Mouse (Mus musculus) right cerebral cortex, postnatal 10 days (tissue): ENCODE data around the gene H2-Ab1.

Experiments used
- DNase-seq, 2 experiments: peaks; one replicate each; pipeline ENCODE4 v3.0.0; 2021; ENCODE audit warnings: low spot score in 2 of 2

Gene H2-Ab1

GRCm38 (mm10) chr17:34238706-34239105 lies 18.8 kb upstream of the H2-Ab1 start, which contains the start of gene H2-Ob:
Gene H2-Ob, plus strand, starts transcription at chr17:34238903.
- DNase-seq: peak; percentile 62 to 66

DNA sequence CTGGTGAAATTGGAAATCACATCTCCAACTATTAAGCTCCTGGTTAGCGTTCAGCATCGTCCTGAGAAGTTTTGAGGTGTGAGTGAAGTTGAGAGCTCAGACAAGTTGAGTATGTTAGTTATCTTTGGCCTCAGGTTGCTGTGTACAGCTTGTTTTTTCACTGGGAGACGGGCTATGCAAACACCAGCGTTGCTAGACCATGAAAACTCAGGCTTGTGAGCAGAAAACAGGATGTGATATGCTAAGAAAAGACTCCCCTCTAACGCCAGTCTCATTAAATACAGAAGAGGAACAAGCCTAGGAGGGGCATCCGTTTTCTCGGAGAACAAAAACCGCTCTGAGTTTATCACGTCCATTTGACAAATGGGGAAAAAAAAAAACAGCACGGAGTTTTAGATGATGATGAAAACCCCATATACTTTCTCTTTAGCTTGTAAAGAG lies 17.9 kb upstream of the H2-Ab1 start:
- no peak for DNase-seq

DNA sequence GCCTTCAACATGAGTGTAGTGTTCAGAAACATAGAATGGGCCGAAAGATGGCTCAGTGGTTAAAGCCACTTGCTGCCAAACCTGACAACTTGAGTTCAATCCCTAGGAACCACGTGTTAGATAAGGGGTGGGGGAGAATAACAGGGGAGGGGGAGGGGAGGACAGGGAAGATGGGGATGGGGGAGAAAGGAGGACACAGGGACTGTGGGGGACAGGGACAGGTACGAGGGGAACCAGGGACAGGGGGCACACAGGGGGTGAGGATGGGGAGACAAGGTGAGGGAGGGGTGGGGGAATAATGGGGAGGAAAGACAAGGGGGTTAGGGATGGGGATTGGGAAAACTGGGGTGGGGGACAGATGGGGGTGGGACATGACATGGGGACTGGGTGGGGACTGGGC lies 17.1 kb upstream of the H2-Ab1 start:
- no peak for DNase-seq

DNA sequence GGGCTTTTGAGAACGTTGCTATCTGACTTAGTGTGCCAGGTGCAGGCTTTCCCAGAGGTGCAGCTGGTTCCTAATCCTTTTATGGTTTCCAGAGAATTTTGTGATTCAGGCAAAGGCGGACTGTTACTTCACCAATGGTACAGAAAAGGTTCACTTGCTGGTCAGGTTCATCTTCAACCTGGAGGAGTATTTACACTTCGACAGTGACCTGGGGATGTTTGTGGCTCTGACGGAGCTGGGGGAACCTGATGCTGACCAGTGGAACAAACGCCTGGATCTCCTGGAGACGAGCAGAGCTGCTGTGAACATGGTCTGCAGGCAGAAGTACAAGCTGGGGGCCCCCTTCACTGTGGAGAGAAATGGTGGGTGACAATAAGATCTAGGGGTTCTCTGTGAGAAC lies 16.6 kb upstream of the H2-Ab1 start:
- DNase-seq: peak in 1 of 2 experiments; percentile 10

- no peak for DNase-seq
Observed at GRCm38 (mm10) chr17:34244656-34245055, 12.8 kb upstream of the H2-Ab1 start.

GRCm38 (mm10) chr17:34247047-34247446 lies 10.4 kb upstream of the H2-Ab1 start:
- DNase-seq: no peak

DNA sequence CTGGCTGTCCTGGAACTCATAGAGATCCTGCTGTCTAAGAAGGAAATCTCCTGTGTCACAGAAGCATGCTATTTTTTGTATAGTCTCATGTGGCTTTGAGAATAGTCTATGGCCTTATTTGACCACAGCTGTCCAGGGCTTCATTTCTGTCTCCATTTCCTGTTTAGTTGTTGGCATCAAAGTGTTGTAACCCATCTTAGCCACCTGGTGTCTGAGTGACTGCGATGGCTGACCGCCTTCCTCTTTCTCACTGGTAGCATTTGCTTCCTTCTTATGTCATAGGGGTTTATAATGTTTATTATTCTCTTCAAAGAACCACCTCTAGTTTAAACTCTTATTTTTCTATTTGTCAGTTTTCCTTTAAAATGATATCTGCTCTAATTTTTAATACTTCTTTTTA lies 8.7 kb upstream of the H2-Ab1 start:
- no peak for DNase-seq

GRCm38 (mm10) chr17:34249361-34249760 lies 8.1 kb upstream of the H2-Ab1 start:
- DNase-seq: no peak

DNA sequence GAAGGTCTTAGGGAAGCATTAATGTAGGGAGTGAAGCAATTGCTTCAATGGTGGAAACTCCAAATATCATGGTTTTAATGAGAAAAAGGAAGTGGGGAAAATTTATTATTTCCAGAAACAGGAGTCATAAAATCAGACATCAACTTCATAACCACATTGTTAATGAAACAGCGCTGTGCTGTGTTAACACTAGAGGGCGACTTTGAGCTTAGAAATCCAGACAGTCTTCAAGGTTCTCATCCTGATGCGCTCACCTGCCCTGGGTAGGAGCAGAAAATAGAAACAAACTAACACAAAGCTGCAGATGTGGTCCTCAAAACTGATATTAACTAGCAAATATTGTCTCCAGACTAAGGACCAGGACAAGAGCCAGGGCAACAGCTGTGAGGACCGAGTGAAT lies 7.6 kb upstream of the H2-Ab1 start:
- DNase-seq: peak in 1 of 2 experiments; percentile 57

GRCm38 (mm10) chr17:34251666-34252065 lies 5.8 kb upstream of the H2-Ab1 start:
- DNase-seq: no peak

DNA sequence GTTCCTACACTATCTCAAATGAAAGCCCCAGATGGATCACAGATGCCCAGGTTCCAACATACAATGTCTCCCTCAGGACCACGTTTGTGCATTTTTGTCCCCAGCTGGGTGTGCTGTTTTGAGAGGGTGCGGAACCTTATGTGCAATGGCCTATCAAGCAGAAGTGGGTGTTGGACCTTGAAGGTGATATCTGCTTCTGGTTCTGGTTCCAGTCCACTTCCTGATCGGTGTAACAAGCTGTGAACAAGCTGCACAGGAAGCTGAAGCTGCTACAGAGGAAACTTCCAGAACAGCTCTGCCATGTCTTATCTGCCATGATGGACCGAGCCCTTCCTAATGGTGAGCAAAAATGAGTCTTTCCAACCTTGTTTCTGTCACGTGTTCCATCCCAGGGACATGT lies 988 bp upstream of the H2-Ab1 start:
- DNase-seq: no peak

GRCm38 (mm10) chr17:34260551-34260950 lies 3.1 kb downstream of the H2-Ab1 start:
- DNase-seq: no peak

GRCm38 (mm10) chr17:34261502-34261901 lies 4.0 kb downstream of the H2-Ab1 start:
- DNase-seq: peak; percentile 76 to 79

DNA sequence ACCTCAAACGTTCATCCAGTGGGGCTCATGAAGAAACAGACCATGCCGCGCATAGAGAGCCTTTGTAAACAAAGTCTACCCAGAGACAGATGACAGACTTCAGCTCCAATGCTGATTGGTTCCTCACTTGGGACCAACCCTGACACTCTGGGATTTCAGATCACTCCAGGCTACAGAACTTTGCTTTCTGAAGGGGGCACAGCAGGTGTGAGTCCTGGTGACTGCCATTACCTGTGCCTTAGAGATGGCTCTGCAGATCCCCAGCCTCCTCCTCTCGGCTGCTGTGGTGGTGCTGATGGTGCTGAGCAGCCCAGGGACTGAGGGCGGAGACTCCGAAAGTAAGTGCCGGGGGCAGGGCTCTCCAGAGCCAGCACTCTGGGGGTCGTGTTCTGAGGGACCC lies 5.6 kb downstream of the H2-Ab1 start:
- DNase-seq: peak; percentile 78

DNA sequence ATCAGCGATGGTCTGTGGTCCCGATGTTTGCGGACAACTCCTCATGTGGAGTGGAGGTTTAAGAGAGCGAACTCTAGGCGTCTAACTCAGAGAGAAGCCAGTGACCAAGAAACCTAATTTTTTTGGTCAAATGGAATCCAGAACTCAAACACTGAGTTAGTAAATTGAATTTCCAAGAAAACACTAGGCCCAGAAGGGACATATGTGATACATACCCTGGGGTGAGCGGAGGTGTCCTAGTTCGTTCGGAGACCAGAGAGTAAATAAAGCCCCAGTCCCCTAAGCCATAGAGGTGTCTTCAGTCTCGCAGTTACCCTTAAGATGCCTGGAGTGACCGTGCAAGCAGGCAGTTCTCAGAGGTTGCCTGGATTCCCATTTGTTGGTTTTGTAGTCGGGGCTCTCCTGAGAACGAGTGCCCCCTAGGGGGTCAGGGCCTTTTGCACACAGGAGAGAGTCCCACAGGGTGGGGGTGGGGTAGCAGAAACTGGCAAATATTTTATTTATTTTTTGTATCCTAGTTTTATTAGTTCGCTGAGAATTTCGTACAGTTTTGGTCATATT lies 6.4 kb downstream of the H2-Ab1 start:
- no peak for DNase-seq

DNA sequence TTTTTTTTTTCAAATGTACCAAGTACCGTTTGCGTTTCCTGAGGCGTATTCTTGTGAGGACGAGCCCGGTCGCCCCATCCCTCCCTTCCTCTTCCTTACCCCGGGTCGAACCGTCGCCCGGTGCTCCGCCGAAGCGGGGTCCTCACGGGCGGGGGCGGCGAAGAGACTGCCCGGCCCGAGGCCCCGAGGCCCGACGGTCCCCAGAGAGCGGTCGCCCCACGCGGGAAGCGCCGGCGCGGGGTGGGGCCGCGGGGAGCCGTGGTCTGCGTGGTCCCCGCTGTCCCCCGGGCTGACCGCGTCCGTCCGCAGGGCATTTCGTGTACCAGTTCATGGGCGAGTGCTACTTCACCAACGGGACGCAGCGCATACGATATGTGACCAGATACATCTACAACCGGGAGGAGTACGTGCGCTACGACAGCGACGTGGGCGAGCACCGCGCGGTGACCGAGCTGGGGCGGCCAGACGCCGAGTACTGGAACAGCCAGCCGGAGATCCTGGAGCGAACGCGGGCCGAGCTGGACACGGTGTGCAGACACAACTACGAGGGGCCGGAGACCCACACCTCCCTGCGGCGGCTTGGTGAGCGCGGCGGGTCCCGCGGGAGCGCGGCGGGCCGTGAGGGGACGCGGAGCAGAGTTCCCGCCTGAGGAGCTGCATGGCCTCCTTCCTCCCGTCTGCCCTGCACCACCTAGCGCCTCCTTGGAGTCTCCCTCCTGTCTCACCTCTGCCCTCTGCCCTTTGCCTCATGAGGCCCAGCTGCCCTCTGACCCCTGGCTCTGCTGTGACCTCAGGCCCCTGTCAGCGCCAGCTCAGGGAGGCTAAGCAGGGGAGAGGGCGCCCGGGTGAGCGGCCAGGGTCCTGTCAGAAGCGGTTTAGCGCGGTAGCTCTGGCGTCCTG lies 7.2 kb downstream of the H2-Ab1 start:
- DNase-seq: no peak

GRCm38 (mm10) chr17:34268262-34268661 lies 10.8 kb downstream of the H2-Ab1 start:
- DNase-seq: no peak

DNA sequence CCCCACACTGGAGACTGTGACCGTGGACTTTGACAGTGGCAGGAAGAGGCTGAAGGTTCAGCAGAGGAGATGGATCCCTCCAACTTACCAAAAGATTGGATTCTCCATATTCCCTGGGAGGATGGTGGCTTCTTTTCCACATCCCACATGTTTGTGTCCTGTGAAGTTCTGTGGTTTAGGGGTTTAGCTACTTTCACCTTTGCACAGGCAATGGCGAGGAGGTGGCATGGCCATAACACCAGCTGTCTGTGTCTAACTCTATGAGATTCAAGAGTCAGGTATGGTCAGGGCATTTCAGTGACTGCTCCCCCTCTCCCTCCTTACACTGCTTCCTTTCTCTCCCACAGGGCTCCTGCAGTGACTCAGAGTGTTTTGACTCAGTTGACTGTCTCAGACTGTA lies 11.3 kb downstream of the H2-Ab1 start:
- DNase-seq: no peak

- DNase-seq: no peak
Observed at GRCm38 (mm10) chr17:34269817-34270216, 12.3 kb downstream of the H2-Ab1 start.

- no peak for DNase-seq
Observed at GRCm38 (mm10) chr17:34270230-34270629, 12.7 kb downstream of the H2-Ab1 start.

- DNase-seq: no peak
Observed at GRCm38 (mm10) chr17:34270940-34271339, 13.5 kb downstream of the H2-Ab1 start.

- DNase-seq: no peak
Observed at GRCm38 (mm10) chr17:34272102-34272501, 14.6 kb downstream of the H2-Ab1 start.

DNA sequence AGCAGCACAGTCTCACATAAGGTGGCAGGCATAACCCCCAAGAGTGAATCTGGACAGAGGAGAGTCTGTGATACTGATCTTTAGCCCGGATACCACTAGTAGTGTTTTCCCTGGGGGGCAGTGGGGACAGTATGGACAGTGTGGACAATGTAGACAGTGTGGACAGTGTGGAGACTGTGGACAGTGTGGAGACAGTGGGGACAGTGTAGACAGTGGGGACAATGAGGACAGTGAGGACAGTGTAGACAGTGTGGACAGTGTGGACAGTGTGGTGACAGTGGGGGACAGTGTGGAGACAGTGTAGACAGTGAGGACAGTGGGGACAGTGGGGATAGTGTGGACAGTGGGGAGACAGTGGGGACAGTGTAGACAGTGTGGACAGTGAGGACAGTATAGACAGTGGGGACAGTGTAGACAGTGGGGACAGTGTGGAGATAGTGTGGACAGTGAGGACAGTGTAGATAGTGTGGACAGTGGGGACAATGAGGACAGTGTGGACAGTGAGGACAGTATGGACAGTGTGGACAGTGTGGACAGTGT lies 23.1 kb downstream of the H2-Ab1 start:
- no peak for DNase-seq
